ENCODE assay signal across 8 mouse cellular contexts in genomic region chr5:142928749-142929399, GRCm38 (mm10). TPM values are rescaled to one million over a fixed set of nuclear protein-coding genes. Genes with fewer than 3 reads are reported as not detected.
DNase-seq lines count a peak whose midpoint lies in the region; ATAC-seq and TF ChIP-seq lines count a peak whose summit lies in the region.

No protein-coding gene starts in this region.

- H3K4me2 ChIP-seq in hindbrain, embryonic 15.5 days, result peak overlapping the region; percentile 73

- intact Hi-C loops in gastrocnemius, adult 2 months (cut with DNase I), result loop anchor here (2.0 kb wide), 1 partner anchor 18 kb away; no protein-coding TSS in a partner anchor
- intact Hi-C loops in left cerebral cortex, postnatal 10 days (cut with DNase I), result no loop called here

- no peak for DNase-seq in G1E (ENCODE audit: low spot score)
- peak; percentile 70 for DNase-seq in c-Kit-positive CD71-negative TER-119-negative erythroid progenitor cells, embryonic 14.5 days (ENCODE audit: low read depth)
- DNase-seq in gastrocnemius, adult 2 months, result peak; percentile 92
- DNase-seq in left cerebral cortex, postnatal 10 days (ENCODE audit: extremely low spot score in 1 of 2, low spot score in 2 of 2), result peak; percentile 52 to 89
- peak; percentile 81 for DNase-seq in right cerebral cortex, postnatal 10 days (ENCODE audit: low spot score in 2 of 2)
- peak; percentile 75 to 84 for DNase-seq in urinary bladder, postnatal 36 days (ENCODE audit: low spot score in 2 of 2)

- H3K4me1 ChIP-seq in G1E (ENCODE audit: insufficient read depth, low read depth, low read length), result peaks cover 84% of the 10 kb centered on the region
- peaks cover 10% of the 10 kb centered on the region for H3K4me1 ChIP-seq in hindbrain, embryonic 15.5 days (replicated peaks)

- H3K36me3 ChIP-seq in G1E (replicated peaks), result peaks cover 3% of the 10 kb centered on the region
- no peaks in the 10 kb centered on the region for H3K36me3 ChIP-seq in hindbrain, embryonic 15.5 days

- no peaks in the 10 kb centered on the region; the same call in 1 of the 2 replicates for H3K9me3 ChIP-seq in G1E (replicated peaks)
- no peaks in the 10 kb centered on the region for H3K9me3 ChIP-seq in hindbrain, embryonic 15.5 days

- H3K27me3 ChIP-seq in G1E (ENCODE audit: insufficient read depth, low read length), result no peaks in the 10 kb centered on the region
- peaks cover 3% of the 10 kb centered on the region; the same call in 1 of the 2 replicates for H3K27me3 ChIP-seq in hindbrain, embryonic 15.5 days

- peak overlapping the region; percentile 70 for H3K4me3 ChIP-seq in G1E (ENCODE audit: low read depth, low read length)
- H3K4me3 ChIP-seq in gastrocnemius, adult 2 months, result peak overlapping the region; percentile 81
- H3K4me3 ChIP-seq in hindbrain, embryonic 15.5 days, result peak overlapping the region; percentile 39

- H3K27ac ChIP-seq in gastrocnemius, adult 2 months, result peak overlapping the region; percentile 94
- H3K27ac ChIP-seq in hindbrain, embryonic 15.5 days (replicated peaks), result peak overlapping the region; percentile 54

- H3K9ac ChIP-seq in hindbrain, embryonic 15.5 days, result peak overlapping the region; percentile 41; the same call in 1 of the 2 replicates

- ATAC-seq in G1E (ENCODE audit: extremely low read depth, insufficient number of reproducible peaks, low FRiP score, poor library complexity, severe bottlenecking), result no peak
- ATAC-seq in hindbrain, embryonic 15.5 days (ENCODE audit: low FRiP score, low read depth), result no peak
- ATAC-seq in megakaryocyte, adult 5-6 weeks (ENCODE audit: poor library complexity, severe bottlenecking), result peak; percentile 83

- 5% methylated on average over 35 of the region's 35 CpGs for WGBS in hindbrain, embryonic 15.5 days

- no peak for TF ChIP-seq CTCF in G1E (IDR thresholded peaks at IDR 0.05; ENCODE audit: low read depth, low read length)
- no peak for TF ChIP-seq CTCF in gastrocnemius, adult 2 months (IDR thresholded peaks at IDR 0.05)

RNA-seq across cellular contexts. Expression of gene Actb, which starts 22.3 kb away (rescaled TPM):
- total RNA-seq in G1E (2014; fragmentation: Nextera tagmentation) (5,110 and 5,465 TPM in 2 replicates), G1E (2017) (4,783 and 4,919 TPM in 2 replicates)
- polyA plus RNA-seq in G1E (2012), result 1,879 and 3,214 TPM in 2 replicates
- 100 to 1,000 TPM; 365 to 571 TPM for total RNA-seq in gastrocnemius, adult 2 months (2021)
- 13,458 and 13,965 TPM in 2 replicates for polyA plus RNA-seq in hindbrain, embryonic 15.5 days (2015; fragmentation: Nextera tagmentation; extraction: Ambion mirVana)
- 1,000 to 10,000 TPM; 3,611 to 3,673 TPM for total RNA-seq in left cerebral cortex, postnatal 10 days (2021)
- total RNA-seq in megakaryocyte, adult 5-6 weeks (2015), result 15,428 and 15,938 TPM in 2 replicates
- total RNA-seq in megakaryocyte, adult 5-6 weeks (2017), result 7,091 and 10,908 TPM in 2 replicates

RNA-seq across cellular contexts. Expression of gene Fscn1, which starts 31.3 kb away (rescaled TPM):
- total RNA-seq in G1E (2014; fragmentation: Nextera tagmentation) (not detected in 2 replicates), G1E (2017) (0.99 TPM in 1 of 2 replicates, not detected in the other)
- polyA plus RNA-seq in G1E (2012), result 0.06 TPM in 1 of 2 replicates, not detected in the other
- 1 to 10 TPM; 4.4 to 7.3 TPM for total RNA-seq in gastrocnemius, adult 2 months (2021)
- 488 and 506 TPM in 2 replicates for polyA plus RNA-seq in hindbrain, embryonic 15.5 days (2015; fragmentation: Nextera tagmentation; extraction: Ambion mirVana)
- 100 to 1,000 TPM; 442 to 448 TPM for total RNA-seq in left cerebral cortex, postnatal 10 days (2021)
- total RNA-seq in megakaryocyte, adult 5-6 weeks (2015), result not detected in 2 replicates
- 0.08 and 0.11 TPM in 2 replicates for total RNA-seq in megakaryocyte, adult 5-6 weeks (2017)

RNA-seq across cellular contexts. Expression of gene Fbxl18, which starts 33.7 kb away (rescaled TPM):
- total RNA-seq in G1E (2014; fragmentation: Nextera tagmentation), result 10.8 and 16.2 TPM in 2 replicates
- 4.6 and 5.5 TPM in 2 replicates for total RNA-seq in G1E (2017)
- polyA plus RNA-seq in G1E (2012), result 14.8 and 21.3 TPM in 2 replicates
- 1 to 10 TPM; 5.8 to 6.2 TPM for total RNA-seq in gastrocnemius, adult 2 months (2021)
- 30.3 and 33.3 TPM in 2 replicates for polyA plus RNA-seq in hindbrain, embryonic 15.5 days (2015; fragmentation: Nextera tagmentation; extraction: Ambion mirVana)
- 10 to 100 TPM; 32.3 to 34.8 TPM for total RNA-seq in left cerebral cortex, postnatal 10 days (2021)
- 1.7 and 3.0 TPM in 2 replicates for total RNA-seq in megakaryocyte, adult 5-6 weeks (2015)
- 2.6 and 2.7 TPM in 2 replicates for total RNA-seq in megakaryocyte, adult 5-6 weeks (2017)

Comparison
In these comparisons a context has a peak if more than half of its experiments do, and no peak if none do; other contexts are left out.
1. RNA of gene Actb, which starts 22.3 kb away (total RNA-seq): 7,091 to 15,938 TPM in megakaryocyte, adult 5-6 weeks, 4,783 to 5,465 TPM in G1E and 3,611 to 3,673 TPM in left cerebral cortex, postnatal 10 days; 365 to 571 TPM in gastrocnemius, adult 2 months; every median in the first group is over 4 times any median in the second.
2. RNA of gene Fscn1, which starts 31.3 kb away (total RNA-seq): 442 to 448 TPM in left cerebral cortex, postnatal 10 days; 4.4 to 7.3 TPM in gastrocnemius, adult 2 months, 0.08 to 0.11 TPM in megakaryocyte, adult 5-6 weeks and 0.99 TPM in G1E; every median in the first group is over 10 times any median in the second.
3. Peak in every context shown above with its lines, with median percentiles within 50 percentile points of each other: H3K4me3 ChIP-seq.